Mouse (Mus musculus): Measurements from ENCODE around the gene Sash1. TPM values are rescaled to one million over a fixed set of nuclear protein-coding genes. Genes with fewer than 3 reads are reported as not detected.
A peak's percentile ranks its signal among the peaks of the same experiment; 100 is the strongest.

Gene Sash1
- total RNA-seq, 2 experiments from 2014 or later, result 76.8 to 79.4 TPM

- DNase-seq (ENCODE audit: extremely low spot score in 1 of 2, low spot score in 1 of 2), result no peak
Measured at GRCm38 (mm10) chr10:8801719-8802347, 84.0 kb downstream of the Sash1 start.

GRCm38 (mm10) chr10:8801139-8801613 is 84.7 kb downstream of the Sash1 start:
- DNase-seq (ENCODE audit: extremely low spot score in 1 of 2, low spot score in 1 of 2), result peak; percentile 47 to 55

GRCm38 (mm10) chr10:8797826-8798225 is 88.0 kb downstream of the Sash1 start:
- no peak for DNase-seq (ENCODE audit: extremely low spot score in 1 of 2, low spot score in 1 of 2)

GRCm38 (mm10) chr10:8795336-8795735 is 90.5 kb downstream of the Sash1 start:
- DNase-seq (ENCODE audit: extremely low spot score in 1 of 2, low spot score in 1 of 2), result peak; percentile 35 to 88

- DNase-seq (ENCODE audit: extremely low spot score in 1 of 2, low spot score in 1 of 2), result peak; percentile 49 to 77
Measured at GRCm38 (mm10) chr10:8792412-8792811, 93.5 kb downstream of the Sash1 start.

- DNase-seq (ENCODE audit: extremely low spot score in 1 of 2, low spot score in 1 of 2), result no peak
Measured at GRCm38 (mm10) chr10:8789096-8789495, 96.8 kb downstream of the Sash1 start.

GRCm38 (mm10) chr10:8787221-8787620 is 98.6 kb downstream of the Sash1 start:
- no peak for DNase-seq (ENCODE audit: extremely low spot score in 1 of 2, low spot score in 1 of 2)

- DNase-seq (ENCODE audit: extremely low spot score in 1 of 2, low spot score in 1 of 2), result no peak
Measured at GRCm38 (mm10) chr10:8785451-8786145, 100.3 kb downstream of the Sash1 start.

GRCm38 (mm10) chr10:8781876-8782372 is 103.9 kb downstream of the Sash1 start:
- DNase-seq (ENCODE audit: extremely low spot score in 1 of 2, low spot score in 1 of 2), result no peak

GRCm38 (mm10) chr10:8779842-8780241 is 106.0 kb downstream of the Sash1 start:
- no peak for DNase-seq (ENCODE audit: extremely low spot score in 1 of 2, low spot score in 1 of 2)

- no peak for DNase-seq (ENCODE audit: extremely low spot score in 1 of 2, low spot score in 1 of 2)
Measured at GRCm38 (mm10) chr10:8778845-8779244, 107.0 kb downstream of the Sash1 start.

GRCm38 (mm10) chr10:8777552-8778253 is 108.2 kb downstream of the Sash1 start:
- DNase-seq (ENCODE audit: extremely low spot score in 1 of 2, low spot score in 1 of 2), result no peak

- no peak for DNase-seq (ENCODE audit: extremely low spot score in 1 of 2, low spot score in 1 of 2)
Measured at GRCm38 (mm10) chr10:8776791-8777190, 109.1 kb downstream of the Sash1 start.

GRCm38 (mm10) chr10:8775794-8776193 is 110.1 kb downstream of the Sash1 start:
- DNase-seq (ENCODE audit: extremely low spot score in 1 of 2, low spot score in 1 of 2), result no peak

GRCm38 (mm10) chr10:8772464-8773209 is 113.2 kb downstream of the Sash1 start:
- no peak for DNase-seq (ENCODE audit: extremely low spot score in 1 of 2, low spot score in 1 of 2)

- DNase-seq (ENCODE audit: extremely low spot score in 1 of 2, low spot score in 1 of 2), result no peak
Measured at GRCm38 (mm10) chr10:8770931-8771653, 114.8 kb downstream of the Sash1 start.

GRCm38 (mm10) chr10:8768654-8769053 is 117.2 kb downstream of the Sash1 start:
- DNase-seq (ENCODE audit: extremely low spot score in 1 of 2, low spot score in 1 of 2), result no peak

- DNase-seq (ENCODE audit: extremely low spot score in 1 of 2, low spot score in 1 of 2), result no peak
Measured at GRCm38 (mm10) chr10:8767381-8767780, 118.5 kb downstream of the Sash1 start.

GRCm38 (mm10) chr10:8765922-8766522 is 119.8 kb downstream of the Sash1 start:
- DNase-seq (ENCODE audit: extremely low spot score in 1 of 2, low spot score in 1 of 2), result no peak

Data from layer of hippocampus, postnatal 25 days (tissue).